Mouse (Mus musculus) limb, embryonic 14.5 days (tissue): Measurements from ENCODE around the gene Pde1c. TPM values are rescaled to one million over a fixed set of nuclear protein-coding genes. Genes with fewer than 3 reads are reported as not detected.

Experiments used
- ATAC-seq: fragments of 200-750 bp; cut with Nextera tagmentation; 2 replicates; pipeline ENCODE4 v1.8.0; 2017; ENCODE audit warnings: low read depth, moderate number of reproducible peaks, moderate TSS enrichment; ENCODE audit not compliant: low FRiP score
- DNase-seq: peaks from one replicate; pipeline ENCODE4 v3.0.0-alpha.2; 2015; ENCODE audit warnings: low spot score
- H3K27ac ChIP-seq: fragments of 300-500 bp; sonication (generic); replicated peaks from 2 replicates; pipeline ENCODE4 v1.5.1; 2014; ENCODE audit warnings: low read depth, mild to moderate bottlenecking, low read length, moderate library complexity, mixed read lengths
- H3K27me3 ChIP-seq: fragments of 300-500 bp; sonication (generic); 2 replicates; pipeline ENCODE4 v1.6.1; 2014; ENCODE audit warnings: low read length, mixed read lengths; ENCODE audit not compliant: control insufficient read depth, insufficient read depth
- H3K36me3 ChIP-seq: fragments of 300-500 bp; sonication (generic); 2 replicates; pipeline ENCODE4 v1.6.1; 2014; ENCODE audit warnings: mild to moderate bottlenecking, low read length, moderate library complexity, mixed read lengths; ENCODE audit not compliant: control insufficient read depth, insufficient read depth
- H3K4me1 ChIP-seq: fragments of 300-500 bp; sonication (generic); 2 replicates; pipeline ENCODE4 v1.6.1; 2014; ENCODE audit warnings: antibody characterized with exemption, low read length, mixed read lengths; ENCODE audit not compliant: control insufficient read depth, insufficient read depth
- H3K4me2 ChIP-seq: fragments of 300-500 bp; sonication (generic); replicated peaks from 2 replicates; pipeline ENCODE4 v1.6.1; 2014; ENCODE audit warnings: low read depth, mild to moderate bottlenecking, low read length, moderate library complexity; ENCODE audit not compliant: severe bottlenecking
- H3K4me3 ChIP-seq: fragments of 300-500 bp; sonication (generic); replicated peaks from 2 replicates; pipeline ENCODE4 v1.5.1; 2014; ENCODE audit warnings: low read length
- H3K9ac ChIP-seq: fragments of 300-500 bp; sonication (generic); 2 replicates; pipeline ENCODE4 v1.6.1; 2014; ENCODE audit warnings: mild to moderate bottlenecking, low read depth, low read length, moderate library complexity; ENCODE audit not compliant: severe bottlenecking
- H3K9me3 ChIP-seq: fragments of 300-500 bp; sonication (generic); 2 replicates; pipeline ENCODE4 v1.6.1; 2016; ENCODE audit warnings: low read length; ENCODE audit not compliant: control insufficient read depth
- POLR2A ChIP-seq: fragments of 200-500 bp; IDR thresholded peaks from 2 replicates; pipeline ENCODE4 v1.8.0; 2012; ENCODE audit warnings: inconsistent platforms, mild to moderate bottlenecking, moderate library complexity, borderline replicate concordance; ENCODE audit not compliant: insufficient read depth, insufficient read length; ENCODE audit errors: extremely low read depth
- WGBS: fragments of 180-500 bp; shearing (Covaris S2); extraction: QIAGEN DNeasy Blood & Tissue Kit; methylation state at CpG from one replicate; pipeline ENCODE4 v1.1.7; 2014; 5-methylcytosine and 5-hydroxymethylcytosine counted together
- polyA plus RNA-seq, 2 experiments: library from polyadenylated mRNA; depleted of rRNA in 1 of 2; stranded (reverse) in 1 of 2; unstranded in 1 of 2; fragments of >200 nt; fragmentation: Nextera tagmentation in 1 of 2; extraction: Ambion mirVana in 1 of 2; gene quantifications; 2 replicates each; pipeline versions ENCODE4 v1.2.1 to v1.2.3; 2012 to 2014

The Pde1c gene
- polyA plus RNA-seq, 2 experiments: 2.2 to 2.4 TPM

DNA sequence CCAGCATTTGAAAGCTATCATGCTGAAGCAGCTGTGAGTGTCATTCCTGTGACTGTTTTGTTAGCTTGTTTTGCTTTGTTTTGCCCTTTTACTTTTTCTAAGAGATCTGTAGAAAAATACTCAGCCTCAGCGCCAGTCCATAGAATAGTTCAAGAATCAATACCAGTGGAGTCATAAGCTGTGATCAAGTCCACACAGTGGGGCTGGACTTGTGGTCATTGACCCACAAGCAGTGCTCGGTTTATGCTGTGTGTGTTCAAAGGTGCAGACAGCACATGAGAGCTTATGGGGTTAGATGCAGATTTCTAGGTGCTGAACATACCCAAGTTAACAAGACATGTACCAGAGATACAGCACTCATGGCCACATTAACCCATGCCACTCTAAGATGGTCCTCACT is 396.7 kb downstream of the Pde1c start:
- Histone ChIP-seq H3K36me3 (no peaks in the 10 kb centered on the region), H3K4me1 (no peaks in the 10 kb centered on the region), H3K4me3 (no peak overlapping the region), H3K9me3 (no peaks in the 10 kb centered on the region), H3K9ac (no peak overlapping the region), H3K27ac (no peak overlapping the region), H3K27me3 (no peaks in the 10 kb centered on the region), H3K4me2 (no peak overlapping the region)
- WGBS: 81% methylated on average over 2 of the region's 2 CpGs
- no peak for DNase-seq
- TF ChIP-seq POLR2A: no peak
- no peak for ATAC-seq

GRCm38 (mm10) chr6:56168736-56169135 is 400.2 kb downstream of the Pde1c start:
- Histone ChIP-seq H3K4me1 (no peaks in the 10 kb centered on the region), H3K27me3 (no peaks in the 10 kb centered on the region), H3K4me3 (no peak overlapping the region), H3K27ac (no peak overlapping the region), H3K9ac (no peak overlapping the region), H3K9me3 (no peaks in the 10 kb centered on the region), H3K36me3 (no peaks in the 10 kb centered on the region), H3K4me2 (no peak overlapping the region)
- 69% methylated on average over 2 of the region's 2 CpGs for WGBS
- TF ChIP-seq POLR2A: no peak
- ATAC-seq: no peak
- DNase-seq: no peak

GRCm38 (mm10) chr6:56158217-56158616 is 410.7 kb downstream of the Pde1c start:
- no peak for ATAC-seq

DNA sequence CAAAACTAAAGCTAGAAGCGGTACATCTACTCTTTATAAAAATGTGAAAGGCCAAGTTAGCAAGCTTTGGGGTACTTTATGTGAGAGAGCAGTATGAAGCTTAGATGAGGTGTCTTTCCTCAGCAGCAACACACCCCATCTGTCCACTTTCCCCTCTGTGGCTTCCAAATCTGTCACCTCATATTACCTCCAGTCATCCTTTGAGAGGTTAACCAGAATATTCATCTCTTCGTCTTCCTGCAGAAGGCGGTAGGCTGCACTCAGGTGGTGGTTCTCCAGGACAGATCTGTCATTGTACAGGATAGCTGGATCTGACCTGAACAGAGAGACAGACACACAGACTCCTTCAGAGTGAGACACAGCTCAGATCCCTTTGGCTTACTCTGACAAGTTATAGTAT is 412.1 kb downstream of the Pde1c start:
- no peak for TF ChIP-seq POLR2A
- Histone ChIP-seq H3K36me3 (no peaks in the 10 kb centered on the region), H3K9ac (no peak overlapping the region), H3K27ac (no peak overlapping the region), H3K9me3 (no peaks in the 10 kb centered on the region), H3K4me2 (no peak overlapping the region), H3K4me1 (no peaks in the 10 kb centered on the region), H3K4me3 (no peak overlapping the region), H3K27me3 (no peaks in the 10 kb centered on the region)
- DNase-seq: no peak
- no peak for ATAC-seq
- WGBS: 87% methylated on average over 3 of the region's 3 CpGs

More at GRCm38 (mm10) chr6:56158217-56158616, 410.7 kb downstream of the Pde1c start:
- Histone ChIP-seq H3K27ac (no peak overlapping the region), H3K36me3 (no peaks in the 10 kb centered on the region), H3K9me3 (no peaks in the 10 kb centered on the region), H3K4me1 (no peaks in the 10 kb centered on the region), H3K27me3 (no peaks in the 10 kb centered on the region), H3K4me2 (no peak overlapping the region), H3K9ac (no peak overlapping the region), H3K4me3 (no peak overlapping the region)
- 70% methylated on average over 1 of the region's 1 CpGs for WGBS
- no peak for DNase-seq
- TF ChIP-seq POLR2A: no peak

DNA sequence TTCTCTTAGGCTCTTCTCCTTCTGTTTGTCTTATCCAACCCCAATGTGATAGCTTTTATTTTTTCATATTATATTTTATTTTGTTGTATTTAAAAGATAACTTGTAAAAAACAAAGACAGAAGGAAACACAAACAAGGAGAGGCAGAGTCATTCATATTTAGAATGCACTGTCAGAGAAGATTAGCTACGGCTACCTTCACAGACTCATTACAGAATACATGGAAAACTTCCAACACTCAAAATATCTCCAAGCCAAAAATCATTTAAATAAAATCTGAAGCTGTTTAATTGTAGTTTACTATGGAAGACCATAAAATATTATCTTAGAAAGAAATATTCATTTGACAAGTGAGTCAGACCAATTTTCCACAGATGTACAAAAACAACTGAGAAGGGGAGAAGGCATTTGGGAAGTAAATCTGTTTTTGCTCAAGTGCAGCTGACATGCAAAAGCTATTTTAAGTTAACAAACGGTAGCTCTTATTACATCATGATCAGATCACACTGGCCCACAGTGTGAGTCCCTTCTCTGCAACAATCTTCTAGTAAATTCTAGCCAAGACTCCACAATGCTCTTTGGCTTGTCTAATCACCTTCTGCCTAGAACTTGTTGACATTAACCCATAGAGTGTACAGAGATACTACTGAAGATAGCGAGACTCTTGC is 438.3 kb downstream of the Pde1c start:
- Histone ChIP-seq H3K9ac (no peak overlapping the region), H3K9me3 (no peaks in the 10 kb centered on the region), H3K27me3 (no peaks in the 10 kb centered on the region), H3K4me1 (no peaks in the 10 kb centered on the region), H3K4me2 (no peak overlapping the region), H3K27ac (no peak overlapping the region), H3K4me3 (no peak overlapping the region), H3K36me3 (no peaks in the 10 kb centered on the region)
- WGBS: 71% methylated on average over 3 of the region's 3 CpGs
- ATAC-seq (no peak), DNase-seq (no peak)
- TF ChIP-seq POLR2A: no peak
